Mouse (Mus musculus): ENCODE data around the gene Zbtb4.
A peak's percentile ranks its signal among the peaks of the same experiment; 100 is the strongest.

Gene Zbtb4

DNA sequence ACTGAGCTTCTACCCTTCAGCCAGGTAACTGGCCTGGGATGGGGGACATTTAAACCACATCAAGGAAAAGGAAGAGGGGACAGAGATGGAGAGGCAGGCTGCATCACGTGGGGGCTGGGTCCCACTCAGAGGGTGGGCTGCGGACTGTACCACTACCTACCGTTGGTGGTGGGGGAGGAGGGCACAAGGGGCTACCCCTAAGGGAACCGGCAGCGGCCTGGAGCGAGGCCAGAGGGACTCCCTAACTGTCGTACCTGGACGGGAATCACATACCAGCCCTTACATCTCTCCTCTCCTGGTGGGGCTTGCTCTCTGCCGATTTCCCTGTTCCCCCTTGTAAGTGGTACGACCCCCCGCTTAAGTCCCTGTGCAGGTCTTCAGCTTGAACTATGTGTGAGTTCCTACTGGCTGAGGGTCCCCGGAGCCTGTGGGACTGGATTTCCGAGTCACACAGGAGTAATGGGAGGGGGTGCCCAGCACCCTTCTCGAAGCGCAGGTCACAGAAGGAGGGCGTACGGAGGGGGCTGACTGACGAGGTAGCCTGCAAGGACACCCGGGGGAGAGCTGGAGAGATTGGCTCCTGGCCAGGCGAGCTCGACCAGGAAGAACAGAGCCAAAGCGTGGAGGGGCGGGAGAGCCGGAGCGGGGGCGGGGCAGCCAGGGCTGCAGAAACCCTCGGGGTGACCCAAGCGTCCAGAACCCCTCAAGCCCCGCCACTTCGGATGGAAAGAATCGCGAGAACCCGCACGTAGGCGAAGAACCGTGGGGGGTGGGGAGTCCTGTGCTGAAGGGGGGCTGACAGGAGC lies 34.9 kb downstream of the Zbtb4 start:
- DNase-seq (ENCODE audit: low read depth, low spot score), result no peak

- no peak for DNase-seq (ENCODE audit: low read depth, low spot score)
Observed at GRCm38 (mm10) chr11:69801379-69801977, 35.8 kb downstream of the Zbtb4 start, which contains the start of gene Fgf11. Gene Fgf11, minus strand, starts transcription at chr11:69801857.

DNA sequence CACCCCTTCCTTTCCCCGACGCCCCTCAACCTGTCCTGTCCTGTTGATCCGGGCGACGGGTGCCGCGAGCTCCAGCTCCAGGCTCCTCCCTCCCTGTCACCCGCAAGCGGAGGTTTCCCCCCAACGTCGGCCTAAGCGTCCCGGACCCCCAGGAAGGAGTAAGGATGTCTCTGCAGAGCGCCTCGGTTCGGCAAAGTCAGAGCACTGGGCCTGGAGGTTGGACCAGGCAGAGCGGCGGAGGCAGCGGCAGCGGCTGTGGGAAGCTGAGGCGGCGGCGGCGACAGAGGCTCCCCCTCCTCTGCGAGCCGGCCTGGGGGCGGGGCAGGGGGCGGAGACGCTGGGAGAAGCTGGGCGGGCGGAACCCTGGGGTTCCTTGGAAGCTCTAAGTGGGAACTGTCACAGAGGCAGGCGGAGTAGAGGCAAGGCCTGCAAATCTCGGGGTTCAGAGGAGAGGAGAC lies 37.0 kb downstream of the Zbtb4 start:
- peak; percentile 61 for DNase-seq (ENCODE audit: low read depth, low spot score)

GRCm38 (mm10) chr11:69803328-69803727 lies 37.6 kb downstream of the Zbtb4 start:
- no peak for DNase-seq (ENCODE audit: low read depth, low spot score)

- no peak for DNase-seq (ENCODE audit: low read depth, low spot score)
Observed at GRCm38 (mm10) chr11:69803786-69804651, 38.3 kb downstream of the Zbtb4 start.

DNA sequence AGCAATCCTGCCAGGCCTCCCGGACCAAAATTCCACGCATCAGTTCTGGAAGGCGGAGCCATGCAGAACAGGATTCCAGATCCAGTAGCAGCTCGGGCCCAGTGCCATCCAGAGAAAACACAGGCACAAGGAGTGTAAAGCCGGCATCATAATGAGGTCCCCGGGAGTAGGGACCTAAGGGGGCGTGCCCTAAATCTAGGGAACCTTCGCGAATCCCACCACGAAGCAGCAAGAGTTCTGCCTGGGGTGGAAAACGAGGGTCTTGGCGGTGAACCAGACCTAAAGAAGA lies 38.9 kb downstream of the Zbtb4 start:
- no peak for DNase-seq (ENCODE audit: low read depth, low spot score)

DNA sequence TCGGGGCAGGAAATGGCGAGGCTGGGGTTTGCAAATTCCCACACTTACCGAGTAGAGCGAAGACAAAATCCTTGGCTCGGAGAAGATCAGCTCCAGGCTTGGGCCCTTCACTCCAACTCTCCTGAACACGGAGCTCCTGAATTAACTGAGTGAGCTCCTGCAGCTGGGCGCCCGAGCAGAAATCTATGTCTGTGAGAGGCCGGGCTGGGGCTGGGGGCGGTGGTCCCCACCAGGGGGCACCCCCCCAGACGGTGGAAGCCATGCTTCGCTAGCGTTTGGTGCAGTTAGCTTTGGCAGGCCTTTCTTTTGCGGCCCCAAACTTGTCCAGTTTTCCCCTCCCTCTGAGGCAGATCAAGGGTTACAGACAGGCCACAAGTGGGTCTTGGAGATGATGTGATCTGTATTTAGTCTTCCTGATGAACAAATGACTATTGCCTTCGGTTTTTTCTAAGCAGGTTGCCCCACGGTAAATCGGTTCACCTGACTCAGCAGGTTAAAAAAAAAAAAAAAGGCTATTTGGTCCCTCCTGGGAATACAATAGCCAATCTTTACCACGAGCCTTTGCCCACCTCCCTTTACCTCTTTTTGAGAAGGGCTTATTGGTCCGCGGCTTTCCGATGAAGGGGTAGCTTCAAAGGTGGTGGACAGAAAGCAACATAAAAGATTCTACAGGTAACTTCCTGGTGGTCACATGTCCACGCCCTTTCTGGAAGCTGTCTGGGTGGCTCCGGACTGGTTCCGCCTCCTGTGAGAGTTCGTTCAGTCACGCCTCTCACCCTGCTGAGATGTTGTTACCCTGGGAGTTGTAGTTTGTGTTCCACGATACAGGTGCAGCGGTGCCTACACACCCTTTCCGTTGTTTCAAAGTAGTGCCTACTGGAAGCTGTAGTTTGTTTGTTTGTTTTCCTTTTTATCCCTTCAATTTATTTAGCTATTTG lies 39.5 kb downstream of the Zbtb4 start, which contains the start of gene Tmem102:
Tmem102 (minus strand) TSS at position 653 of the 938 bp plus-strand sequence.
- no peak for DNase-seq (ENCODE audit: low read depth, low spot score)

DNA sequence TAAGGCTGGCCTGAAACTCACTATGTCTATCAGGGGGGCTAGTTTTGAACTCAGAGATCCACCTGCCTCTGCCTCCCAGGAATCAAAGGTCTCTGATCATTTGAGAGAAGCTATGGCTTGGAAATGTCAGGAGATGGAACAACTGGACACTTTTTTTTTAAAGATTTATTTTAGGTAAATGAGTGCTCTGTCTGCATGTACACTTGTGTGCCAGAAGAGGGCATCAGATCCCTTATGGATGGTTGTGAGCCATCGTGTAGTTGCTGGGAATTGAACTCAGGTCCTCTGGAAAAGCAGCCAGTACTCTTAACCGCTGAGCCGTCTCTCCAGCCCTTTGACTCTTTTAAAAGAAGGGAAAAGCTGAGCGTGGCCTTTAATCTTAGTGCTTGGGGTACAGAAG lies 40.7 kb downstream of the Zbtb4 start:
- DNase-seq (ENCODE audit: low read depth, low spot score), result no peak

GRCm38 (mm10) chr11:69807641-69808040 lies 41.9 kb downstream of the Zbtb4 start:
- no peak for DNase-seq (ENCODE audit: low read depth, low spot score)

GRCm38 (mm10) chr11:69810280-69810679 lies 44.6 kb downstream of the Zbtb4 start:
- no peak for DNase-seq (ENCODE audit: low read depth, low spot score)

- DNase-seq (ENCODE audit: low read depth, low spot score), result no peak
Observed at GRCm38 (mm10) chr11:69815155-69815554, 49.4 kb downstream of the Zbtb4 start, which contains the start of gene Gm39566. Gene Gm39566, minus strand, starts transcription at chr11:69815298.

DNA sequence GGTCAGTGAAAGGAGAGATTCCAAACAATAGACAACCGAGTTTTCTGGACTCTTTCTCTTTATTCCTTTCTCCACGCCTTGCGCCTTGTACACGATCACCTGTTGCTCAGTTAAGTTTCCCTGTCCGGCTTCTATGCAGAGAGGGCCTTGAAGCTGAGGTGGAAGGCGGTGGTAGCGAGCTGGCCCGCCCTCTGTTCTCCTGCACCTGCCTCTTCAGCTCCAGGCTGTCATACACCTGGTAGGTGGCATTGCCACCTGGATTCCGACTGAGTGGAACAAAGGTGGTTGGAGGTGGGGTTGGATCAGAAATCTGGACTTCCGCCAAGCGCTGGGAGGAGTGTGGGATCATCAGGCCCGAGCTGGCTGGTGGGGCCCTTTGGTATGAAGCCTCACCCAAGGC lies 50.8 kb downstream of the Zbtb4 start:
- DNase-seq (ENCODE audit: low read depth, low spot score), result no peak

DNA sequence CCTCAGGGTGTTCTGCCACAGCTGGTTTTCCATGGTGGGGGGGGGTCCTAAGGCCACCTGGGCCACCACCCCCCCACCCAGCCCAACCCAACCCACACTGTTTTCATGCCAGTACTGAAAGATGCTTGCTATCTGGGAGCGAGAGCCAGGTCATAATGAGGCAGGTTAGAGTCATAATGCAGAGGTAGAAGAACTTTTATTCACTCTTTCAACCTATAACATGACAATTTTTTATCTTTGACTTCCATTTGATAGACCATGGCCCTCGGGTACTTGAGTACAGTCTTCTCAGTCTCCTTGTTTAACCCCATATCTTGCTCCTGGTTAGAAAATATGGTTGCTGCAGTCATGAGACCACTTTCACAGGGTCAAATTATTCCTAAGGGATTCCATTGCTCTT lies 52.7 kb downstream of the Zbtb4 start, which contains the start of gene Spem2:
Spem2 (minus strand) TSS at position 101 of the 400 bp plus-strand sequence.
- DNase-seq (ENCODE audit: low read depth, low spot score), result no peak

DNA sequence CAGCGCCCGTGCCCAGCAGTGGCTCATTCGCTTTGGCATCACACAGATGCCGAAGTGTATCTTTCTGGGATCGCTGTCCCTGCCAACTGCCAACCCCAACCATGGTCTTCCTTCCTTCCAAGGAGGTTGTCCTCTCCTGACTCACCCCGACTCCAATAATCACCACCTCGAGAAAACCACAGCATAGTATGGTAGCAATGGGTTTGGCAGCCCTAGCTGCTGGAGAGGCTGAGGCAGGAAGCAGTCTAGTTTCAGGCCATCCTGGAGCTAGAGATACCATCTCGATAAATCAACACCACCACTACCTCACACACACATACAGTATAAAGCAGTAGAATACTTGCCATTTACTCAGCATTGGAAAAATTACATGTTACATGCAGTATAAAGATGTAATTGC lies 53.2 kb downstream of the Zbtb4 start:
- no peak for DNase-seq (ENCODE audit: low read depth, low spot score)

DNA sequence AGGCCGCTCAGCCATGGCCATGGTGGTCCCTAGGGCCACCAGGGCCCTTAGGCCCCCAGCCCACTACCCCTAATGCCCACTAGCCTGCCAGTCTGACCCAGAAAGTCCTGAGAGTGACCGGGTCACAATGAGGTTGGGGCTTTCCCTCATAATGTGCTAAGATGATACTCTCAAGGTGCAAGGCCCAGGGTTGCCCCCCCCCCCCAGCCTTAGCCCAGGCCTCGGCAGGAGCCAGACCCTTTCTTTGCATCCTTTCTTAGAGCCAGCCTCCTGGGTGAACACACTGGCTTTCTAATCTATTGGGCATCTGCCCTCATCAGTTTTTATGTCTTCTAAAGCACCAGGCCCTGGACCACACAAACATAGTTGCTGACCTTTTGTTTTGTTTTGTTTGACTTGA lies 56.4 kb downstream of the Zbtb4 start, which contains the start of gene Spem1:
Spem1 (minus strand) TSS at position 101 of the 400 bp plus-strand sequence.
- DNase-seq (ENCODE audit: low read depth, low spot score), result no peak

DNA sequence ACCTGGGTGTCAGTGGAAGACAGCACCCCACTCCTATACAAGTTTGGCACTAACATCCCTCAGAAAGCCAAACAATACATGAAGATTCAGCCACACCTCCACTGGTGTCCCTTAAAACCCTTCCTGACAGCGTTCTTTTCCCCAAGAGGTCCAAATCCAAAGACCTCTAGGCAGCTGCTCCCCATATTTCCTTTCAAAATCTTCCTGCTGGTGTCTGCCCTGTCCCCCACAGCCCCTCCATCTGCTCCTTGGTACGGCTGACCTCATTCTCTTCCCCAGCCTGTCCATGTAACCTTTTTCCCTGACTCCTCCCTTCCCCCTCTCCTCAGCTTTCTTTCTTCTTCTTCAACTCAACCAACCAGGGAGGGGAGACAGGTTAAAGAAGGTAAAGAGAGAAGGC lies 57.7 kb downstream of the Zbtb4 start:
- DNase-seq (ENCODE audit: low read depth, low spot score), result no peak

DNA sequence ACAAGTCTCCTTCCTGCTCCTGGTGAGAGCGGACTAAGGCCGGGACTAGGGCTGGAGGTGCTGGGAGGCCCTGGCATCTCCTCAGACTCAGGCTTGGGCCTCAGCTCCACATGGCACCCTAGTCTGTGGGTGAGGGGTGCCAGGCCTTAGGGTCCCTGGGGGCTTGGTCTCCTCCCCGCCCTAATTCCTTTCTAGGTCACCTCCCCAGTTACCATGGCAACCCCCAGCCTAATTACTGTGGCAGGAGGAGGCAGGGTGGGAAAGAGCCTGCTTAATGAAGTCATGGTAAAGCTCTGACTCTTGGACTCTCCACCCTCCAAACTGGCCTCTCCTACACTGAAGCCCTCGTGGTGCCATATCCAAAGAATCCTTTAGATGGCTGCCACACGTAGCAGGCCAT lies 63.1 kb downstream of the Zbtb4 start:
- no peak for DNase-seq (ENCODE audit: low read depth, low spot score)

DNA sequence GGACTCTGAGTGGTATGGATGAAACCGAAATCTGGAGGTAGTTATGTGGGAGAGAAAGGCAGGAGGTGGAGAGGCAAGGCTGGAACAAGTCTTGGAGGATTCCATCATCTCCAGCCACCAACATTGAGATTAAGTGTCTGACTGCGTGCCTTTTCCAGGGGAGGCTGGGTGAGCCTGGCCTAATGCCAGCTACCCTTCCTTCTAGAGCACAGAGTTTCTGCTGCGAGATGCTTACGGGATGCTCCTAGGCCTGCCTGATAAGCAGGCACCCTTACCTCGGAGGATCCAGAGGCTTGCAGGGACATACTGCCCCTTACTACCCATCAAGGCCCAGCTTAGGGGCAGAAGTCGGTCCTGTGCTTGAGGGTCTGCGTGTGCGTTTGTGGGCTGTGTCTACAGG lies 67.8 kb downstream of the Zbtb4 start:
- DNase-seq (ENCODE audit: low read depth, low spot score), result no peak

Data from telencephalon, adult 2 months (tissue).